Mouse (Mus musculus) embryonic fibroblast, embryonic 13.5 days (primary cell): ENCODE results near the gene Ostf1.

ENCODE experiments used
- CTCF ChIP-seq: IDR thresholded peaks from 2 replicates; pipeline ENCODE4 v1.5.1; 2011; ENCODE audit warnings: mild to moderate bottlenecking, control low read depth, low read length, moderate library complexity, borderline replicate concordance; ENCODE audit not compliant: insufficient read depth
- POLR2A ChIP-seq: IDR thresholded peaks from 2 replicates; pipeline ENCODE4 v1.6.1; 2011; ENCODE audit warnings: low read depth, mild to moderate bottlenecking, control low read depth, low read length, moderate library complexity

- TF ChIP-seq CTCF: no peak
- no peak for TF ChIP-seq POLR2A
These were observed 63.4 kb downstream of the Ostf1 start for GRCm38 (mm10) chr19:18567936-18568827.
